Mouse (Mus musculus) ES-E14 (cell line): ENCODE results near the gene Prok1. TPM values are rescaled to one million over a fixed set of nuclear protein-coding genes. Genes with fewer than 3 reads are reported as not detected.

ENCODE experiments used
- DNase-seq: peaks from one replicate; pipeline ENCODE4 v3.0.0-alpha.2; 2013; ENCODE audit warnings: low read depth, low spot score
- H3K27ac ChIP-seq: 2 replicates; pipeline ENCODE4 v1.5.1; 2012; ENCODE audit warnings: low read depth, mild to moderate bottlenecking, low read length, moderate library complexity, mixed read lengths; ENCODE audit not compliant: poor library complexity, insufficient read depth, severe bottlenecking
- H3K36me3 ChIP-seq: 2 replicates; pipeline ENCODE4 v1.6.1; 2012; ENCODE audit warnings: mild to moderate bottlenecking, low read length, moderate library complexity, mixed read lengths; ENCODE audit not compliant: control insufficient read depth, poor library complexity, insufficient read depth, severe bottlenecking
- H3K4me1 ChIP-seq, 2 experiments: fragments of 150-350 bp in 1 of 2; sonication (generic) in 1 of 2; 2 replicates each; pipeline ENCODE4 v1.6.1; 2012; ENCODE audit warnings: low read length in 2 of 2, mild to moderate bottlenecking in 1 of 2, mixed read lengths in 1 of 2; ENCODE audit not compliant: control insufficient read depth in 2 of 2, insufficient read depth in 2 of 2, poor library complexity in 1 of 2
- H3K4me3 ChIP-seq, 2 experiments: fragments of 150-350 bp in 1 of 2; sonication (generic) in 1 of 2; 2 replicates each; pipeline ENCODE4 v1.5.1; 2012; ENCODE audit warnings: low read length in 2 of 2, low read depth in 1 of 2, mild to moderate bottlenecking in 1 of 2, mixed read lengths in 1 of 2; ENCODE audit not compliant: insufficient read depth in 1 of 2, poor library complexity in 1 of 2, severe bottlenecking in 1 of 2
- H3K9ac ChIP-seq: 2 replicates; pipeline ENCODE4 v1.6.1; 2012; ENCODE audit warnings: low read depth, mild to moderate bottlenecking, low read length, mixed read lengths; ENCODE audit not compliant: poor library complexity, insufficient read depth, severe bottlenecking
- H3K9me3 ChIP-seq: fragments of 150-350 bp; sonication (generic); 2 replicates; pipeline ENCODE4 v1.6.1; 2012; ENCODE audit warnings: low read depth, mild to moderate bottlenecking, low read length; ENCODE audit not compliant: control insufficient read depth, insufficient read depth
- CHD2 ChIP-seq: IDR thresholded peaks from 2 replicates; pipeline ENCODE4 v1.6.1; 2014; ENCODE audit warnings: mild to moderate bottlenecking, low read depth, low read length, inconsistent platforms
- HCFC1 ChIP-seq: IDR thresholded peaks from 2 replicates; pipeline ENCODE4 v1.6.1; 2012; ENCODE audit warnings: low read length, inconsistent platforms, borderline replicate concordance; ENCODE audit not compliant: insufficient read depth
- MAFK ChIP-seq: IDR thresholded peaks from 2 replicates; pipeline ENCODE4 v1.6.1; 2014; ENCODE audit warnings: mild to moderate bottlenecking, low read depth, low read length, inconsistent platforms; ENCODE audit not compliant: insufficient read depth
- ZC3H11A ChIP-seq: IDR thresholded peaks from 2 replicates; pipeline ENCODE4 v1.6.1; 2012; ENCODE audit warnings: low read depth, mild to moderate bottlenecking, inconsistent platforms, low read length, borderline replicate concordance
- ZNF384 ChIP-seq: IDR thresholded peaks from 2 replicates; pipeline ENCODE4 v1.6.1; 2012; ENCODE audit warnings: low read depth, low read length, inconsistent platforms
- in situ Hi-C, 2 experiments: fragments of 600-800 bp; cut with MboI; formaldehyde crosslinking; loops; one replicate each; pipeline ENCODE4 v1.15.1; 2025; ENCODE audit warnings: low sequenced_read_pairs in 2 of 2, inconsistent platforms in 1 of 2; ENCODE audit not compliant: unreplicated experiment in 2 of 2
- total RNA-seq: library from RNA; depleted of rRNA; stranded (reverse); fragments of 300-350 nt; gene quantifications from 2 replicates; pipeline ENCODE4 v1.2.3, GENCODE M21; 2012

Gene Prok1
- total RNA-seq, 1 experiment = not detected

DNA sequence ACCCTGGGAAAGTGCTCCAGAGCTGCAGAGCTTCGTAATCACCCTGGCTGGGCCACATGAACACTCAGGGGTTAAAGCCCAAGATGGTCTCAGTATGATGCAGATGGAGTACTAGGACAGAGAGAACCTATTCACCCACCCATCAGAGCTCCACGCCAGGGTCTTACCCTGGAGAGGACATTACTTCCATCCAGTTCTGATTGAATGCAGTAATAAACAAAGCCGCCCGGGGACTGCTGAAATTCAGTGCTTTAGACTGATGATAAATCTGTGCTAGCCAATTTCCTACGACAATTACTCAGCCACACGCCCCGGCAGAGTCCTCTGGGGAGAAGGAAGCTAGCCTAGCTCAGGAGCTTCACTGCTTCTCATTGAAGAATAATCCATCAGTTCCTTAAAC lies 17.2 kb upstream of the Prok1 start:
- TF ChIP-seq ZNF384 (no peak), CHD2 (no peak), HCFC1 (no peak), MAFK (no peak), ZC3H11A (no peak)
- no peak for DNase-seq
- Histone ChIP-seq H3K4me3 (no peak overlapping the region), H3K36me3 (no peaks in the 10 kb centered on the region), H3K9ac (no peak overlapping the region), H3K27ac (no peak overlapping the region), H3K4me1 (no peaks in the 10 kb centered on the region), H3K9me3 (no peaks in the 10 kb centered on the region)
- in situ Hi-C loops = no loop called here

DNA sequence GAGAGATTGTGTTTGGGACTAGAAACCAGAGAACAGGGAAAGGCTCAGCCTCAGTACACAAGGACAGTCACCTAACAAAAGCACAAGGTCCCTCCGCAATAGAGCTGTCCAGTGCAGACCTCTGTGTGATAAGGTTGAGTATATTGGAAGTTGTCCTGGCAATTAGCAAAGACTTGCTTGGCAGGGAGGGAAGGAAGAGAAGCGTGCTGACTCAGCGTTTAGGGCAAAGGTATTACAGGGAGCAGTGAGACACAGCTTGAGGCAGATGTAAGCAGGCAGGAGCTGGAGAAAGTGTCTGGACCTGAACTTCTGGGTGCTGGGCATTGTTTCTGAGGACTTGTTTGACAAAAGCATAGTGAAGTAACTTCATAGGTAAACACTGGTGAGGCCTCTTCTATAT lies 16.5 kb upstream of the Prok1 start:
- no peak overlapping the region for H3K9ac ChIP-seq
- no peak for DNase-seq
- TF ChIP-seq ZNF384 (no peak), MAFK (peak; percentile 96)
- H3K4me1 ChIP-seq = no peaks in the 10 kb centered on the region
- no peaks in the 10 kb centered on the region for H3K9me3 ChIP-seq
- no peak overlapping the region for H3K27ac ChIP-seq
- H3K4me3 ChIP-seq = no peak overlapping the region
- in situ Hi-C loops = no loop called here
- H3K36me3 ChIP-seq = no peaks in the 10 kb centered on the region

DNA sequence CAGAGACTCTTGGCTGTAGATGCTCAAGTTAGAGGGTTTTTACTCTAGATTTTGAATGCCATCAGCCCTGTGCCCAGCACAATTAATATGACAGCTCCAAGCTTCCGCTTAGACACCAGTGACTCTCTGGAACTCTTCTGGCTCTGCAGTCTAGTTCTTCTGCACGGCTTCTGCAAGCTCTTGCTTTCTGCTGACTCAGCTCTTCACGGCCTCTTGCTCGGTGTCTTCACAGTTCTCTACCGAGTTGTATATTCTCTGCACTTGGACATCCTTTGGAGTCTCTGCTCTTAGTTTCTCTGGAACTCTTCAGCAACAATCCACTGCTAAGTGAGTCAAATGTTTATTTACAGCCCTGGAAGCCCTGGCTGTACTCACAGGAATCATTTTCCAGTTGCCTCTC lies 14.4 kb upstream of the Prok1 start:
- Histone ChIP-seq H3K4me1 (no peaks in the 10 kb centered on the region), H3K36me3 (no peaks in the 10 kb centered on the region), H3K9me3 (no peaks in the 10 kb centered on the region), H3K4me3 (no peak overlapping the region), H3K9ac (no peak overlapping the region), H3K27ac (no peak overlapping the region)
- TF ChIP-seq HCFC1 = no peak
- peak; percentile 94 for TF ChIP-seq MAFK
- DNase-seq = no peak
- in situ Hi-C loops = no loop called here

DNA sequence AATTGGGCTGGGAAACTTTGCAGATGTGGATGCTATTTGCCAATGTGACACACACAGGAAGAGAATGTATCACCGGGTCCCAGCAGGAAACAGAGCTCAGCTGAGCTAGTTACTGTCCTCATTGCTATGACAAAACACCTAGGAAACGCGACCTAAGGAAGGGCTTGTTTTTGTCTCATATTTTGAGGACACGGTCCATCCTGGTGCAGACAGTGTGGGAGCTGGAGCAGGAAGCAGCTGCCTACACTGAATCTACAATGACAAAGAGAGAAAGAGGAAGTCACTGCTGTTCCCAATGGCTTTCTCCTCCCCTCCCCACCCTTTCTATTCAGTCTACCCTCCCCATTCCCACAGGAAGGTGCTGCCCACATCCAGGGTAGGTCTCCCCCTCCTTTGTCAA lies 12.5 kb upstream of the Prok1 start:
- in situ Hi-C loops = no loop called here
- Histone ChIP-seq H3K4me1 (no peaks in the 10 kb centered on the region), H3K9me3 (no peaks in the 10 kb centered on the region), H3K4me3 (no peak overlapping the region), H3K9ac (no peak overlapping the region), H3K36me3 (no peaks in the 10 kb centered on the region), H3K27ac (no peak overlapping the region)
- TF ChIP-seq HCFC1 = no peak
- no peak for TF ChIP-seq MAFK
- no peak for TF ChIP-seq CHD2
- no peak for TF ChIP-seq ZNF384
- no peak for TF ChIP-seq ZC3H11A
- DNase-seq = no peak

DNA sequence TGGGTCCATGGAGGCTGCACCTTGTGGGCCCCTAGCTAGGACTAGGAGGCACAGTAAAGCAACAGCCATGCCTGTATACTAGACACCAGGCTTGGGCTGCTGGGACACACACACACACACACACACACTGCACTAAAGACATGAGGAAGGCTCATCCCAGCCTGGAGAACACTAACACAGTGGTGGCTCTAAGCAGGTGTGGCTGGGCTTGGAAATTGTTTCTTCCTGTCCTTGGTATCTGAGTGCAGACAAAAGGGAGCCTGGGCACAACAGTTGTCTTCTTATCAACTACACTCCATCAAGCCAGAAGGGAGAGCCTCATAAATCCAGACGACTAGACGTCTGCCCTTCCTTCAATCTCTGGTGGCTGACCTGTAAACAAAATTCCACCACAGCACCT lies 10.8 kb upstream of the Prok1 start:
- no peaks in the 10 kb centered on the region for H3K4me1 ChIP-seq

More for the DNA sequence above, 10.8 kb upstream of the Prok1 start:
- no peak for DNase-seq
- Histone ChIP-seq H3K27ac (no peak overlapping the region), H3K36me3 (no peaks in the 10 kb centered on the region), H3K9me3 (no peaks in the 10 kb centered on the region), H3K9ac (no peak overlapping the region), H3K4me3 (no peak overlapping the region)
- in situ Hi-C loops = no loop called here
- TF ChIP-seq MAFK (no peak), HCFC1 (no peak), ZC3H11A (no peak), CHD2 (no peak), ZNF384 (no peak)
